Mouse (Mus musculus) intestine, embryonic 14.5 days (tissue): Measurements from ENCODE around the gene Smok2b. TPM values are rescaled to one million over a fixed set of nuclear protein-coding genes. Genes with fewer than 3 reads are reported as not detected.
A peak's percentile ranks its signal among the peaks of the same experiment; 100 is the strongest.
"Not testable (repeated sequence)": the region's sequence is repeated elsewhere in the genome, so short reads cannot be mapped to it uniquely, and the experiment has no call there.

Experiments
- ATAC-seq: fragments of 200-750 bp; cut with Nextera tagmentation; replicated peaks from 2 replicates; pipeline ENCODE4 v1.8.0; 2017; ENCODE audit warnings: low read depth, moderate number of reproducible peaks, moderate TSS enrichment, moderate library complexity; ENCODE audit not compliant: low FRiP score, low TSS enrichment
- DNase-seq: peaks from one replicate; pipeline ENCODE4 v3.0.0-alpha.2; 2018; ENCODE audit warnings: low spot score
- H3K27ac ChIP-seq: fragments of 300-500 bp; sonication (generic); 2 replicates; pipeline ENCODE4 v1.5.1; 2014; ENCODE audit warnings: low read depth, mild to moderate bottlenecking, control low read depth
- H3K27me3 ChIP-seq: fragments of 300-500 bp; sonication (generic); replicated peaks from 2 replicates; pipeline ENCODE4 v1.6.1; 2014; ENCODE audit warnings: low read length, control low read depth; ENCODE audit not compliant: control insufficient read depth, insufficient read depth
- H3K36me3 ChIP-seq: fragments of 300-500 bp; sonication (generic); 2 replicates; pipeline ENCODE4 v1.6.1; 2014; ENCODE audit warnings: low read length, control low read depth; ENCODE audit not compliant: control insufficient read depth, insufficient read depth
- H3K4me1 ChIP-seq: fragments of 300-500 bp; sonication (generic); replicated peaks from 2 replicates; pipeline ENCODE4 v1.6.1; 2014; ENCODE audit warnings: low read length, control low read depth, mixed read lengths; ENCODE audit not compliant: control insufficient read depth, insufficient read depth
- H3K4me2 ChIP-seq: fragments of 300-500 bp; sonication (generic); 2 replicates; pipeline ENCODE4 v1.6.1; 2014; ENCODE audit warnings: low read length
- H3K4me3 ChIP-seq: fragments of 300-500 bp; sonication (generic); 2 replicates; pipeline ENCODE4 v1.5.1; 2014; ENCODE audit warnings: low read depth, low read length, control low read depth, mixed read lengths
- H3K9ac ChIP-seq: fragments of 300-500 bp; sonication (generic); 2 replicates; pipeline ENCODE4 v1.6.1; 2014; ENCODE audit warnings: mild to moderate bottlenecking, low read length
- H3K9me3 ChIP-seq: fragments of 300-500 bp; sonication (generic); 2 replicates; pipeline ENCODE4 v1.6.1; 2016; ENCODE audit warnings: low read length, control low read depth; ENCODE audit not compliant: control insufficient read depth
- WGBS: fragments of 180-500 bp; shearing (Covaris S2); extraction: QIAGEN DNeasy Blood & Tissue Kit; methylation state at CpG from one replicate; pipeline ENCODE4 v1.1.7; 2014; 5-methylcytosine and 5-hydroxymethylcytosine counted together
- polyA plus RNA-seq: library from polyadenylated mRNA; unstranded; fragments of >200 nt; fragmentation: Nextera tagmentation; extraction: Ambion mirVana; gene quantifications from 2 replicates; pipeline ENCODE4 v1.2.1, GENCODE M21; 2014

The Smok2b gene
- polyA plus RNA-seq, 1 experiment from 2014 or later: not detected

DNA sequence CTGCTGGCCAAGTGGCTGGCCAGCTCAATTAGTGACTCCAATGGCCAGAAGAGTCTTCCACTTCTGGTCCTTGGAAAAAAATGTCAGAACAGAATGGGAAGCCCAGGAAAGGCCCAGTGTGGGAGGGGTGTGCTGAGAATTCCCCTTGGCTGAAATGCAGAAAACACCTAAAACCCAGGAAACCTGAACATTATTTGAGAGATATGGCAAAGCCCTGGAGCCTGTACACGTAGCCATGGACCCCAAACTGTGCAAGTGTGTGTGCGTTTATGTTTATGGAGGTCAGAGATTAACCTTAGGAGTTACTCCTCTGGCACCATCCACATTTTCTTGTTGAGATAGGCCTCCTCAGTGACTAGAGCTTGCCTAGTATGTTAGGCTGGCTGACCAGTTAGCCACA, 31.2 kb upstream of the Smok2b start:
- H3K9me3 ChIP-seq: peaks cover 15% of the 10 kb centered on the region
- H3K4me1 ChIP-seq, H3K4me3 ChIP-seq, H3K36me3 ChIP-seq, H3K27ac ChIP-seq, DNase-seq, H3K9ac ChIP-seq, ATAC-seq, H3K4me2 ChIP-seq, H3K27me3 ChIP-seq: not testable (repeated sequence)
- 82% methylated on average over 2 of the region's 2 CpGs for WGBS

DNA sequence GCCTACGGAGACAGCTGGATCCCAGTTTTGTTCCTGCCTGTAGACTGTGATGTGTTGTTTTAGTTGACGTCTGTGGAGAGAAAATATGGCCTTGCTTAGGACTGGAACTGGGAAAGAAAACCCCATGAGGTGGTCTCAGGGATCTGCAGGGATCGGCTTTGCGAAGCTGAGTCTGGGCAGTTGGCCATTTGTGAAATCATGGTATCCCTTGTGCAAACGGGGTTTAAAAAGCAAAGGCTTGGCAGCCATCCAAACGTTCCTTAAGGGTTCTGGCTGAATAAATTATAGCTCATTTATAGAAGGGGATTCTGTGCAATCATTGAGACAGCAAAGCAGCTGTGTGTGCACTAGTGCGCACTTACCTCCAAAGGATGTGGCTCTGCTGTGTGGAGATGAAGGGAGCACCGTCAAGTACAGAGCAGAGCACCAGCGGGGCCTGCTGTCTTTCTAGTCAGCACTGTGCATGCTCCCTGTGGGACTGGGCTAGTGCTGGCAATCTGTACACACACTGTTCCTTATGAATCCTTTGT, 30.1 kb upstream of the Smok2b start:
- peaks cover 15% of the 10 kb centered on the region for H3K9me3 ChIP-seq
- not testable (repeated sequence) for H3K4me3 ChIP-seq, H3K9ac ChIP-seq, H3K4me2 ChIP-seq, H3K27ac ChIP-seq, H3K27me3 ChIP-seq, H3K36me3 ChIP-seq, DNase-seq, H3K4me1 ChIP-seq
- 71% methylated on average over 8 of the region's 9 CpGs for WGBS
- ATAC-seq: peak; percentile 21; the same call in 1 of the 2 replicates

DNA sequence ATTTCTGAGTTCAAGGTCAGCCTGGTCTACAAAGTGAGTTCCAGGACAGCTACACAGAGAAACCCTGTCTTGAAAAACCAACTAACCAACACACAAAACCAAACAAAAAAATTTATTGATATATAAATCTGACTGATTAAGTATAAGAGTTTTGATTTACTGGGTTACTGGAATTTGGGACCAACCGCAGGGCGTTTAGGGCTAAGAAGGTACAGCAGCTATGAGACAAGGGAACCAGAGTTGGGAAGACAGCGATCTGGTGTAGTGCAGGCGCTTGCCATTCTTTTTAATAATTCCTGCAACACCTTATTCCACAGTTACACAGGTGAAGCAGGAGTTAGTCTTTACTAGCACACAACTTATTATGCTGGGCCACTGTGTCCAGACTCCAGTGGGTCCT, 28.5 kb upstream of the Smok2b start:
- H3K4me1 ChIP-seq, H3K9me3 ChIP-seq, H3K27me3 ChIP-seq, H3K36me3 ChIP-seq, H3K27ac ChIP-seq, H3K4me3 ChIP-seq, ATAC-seq, H3K9ac ChIP-seq, H3K4me2 ChIP-seq: not testable (repeated sequence)
- 86% methylated on average over 4 of the region's 4 CpGs for WGBS
- peak; percentile 38 for DNase-seq

DNA sequence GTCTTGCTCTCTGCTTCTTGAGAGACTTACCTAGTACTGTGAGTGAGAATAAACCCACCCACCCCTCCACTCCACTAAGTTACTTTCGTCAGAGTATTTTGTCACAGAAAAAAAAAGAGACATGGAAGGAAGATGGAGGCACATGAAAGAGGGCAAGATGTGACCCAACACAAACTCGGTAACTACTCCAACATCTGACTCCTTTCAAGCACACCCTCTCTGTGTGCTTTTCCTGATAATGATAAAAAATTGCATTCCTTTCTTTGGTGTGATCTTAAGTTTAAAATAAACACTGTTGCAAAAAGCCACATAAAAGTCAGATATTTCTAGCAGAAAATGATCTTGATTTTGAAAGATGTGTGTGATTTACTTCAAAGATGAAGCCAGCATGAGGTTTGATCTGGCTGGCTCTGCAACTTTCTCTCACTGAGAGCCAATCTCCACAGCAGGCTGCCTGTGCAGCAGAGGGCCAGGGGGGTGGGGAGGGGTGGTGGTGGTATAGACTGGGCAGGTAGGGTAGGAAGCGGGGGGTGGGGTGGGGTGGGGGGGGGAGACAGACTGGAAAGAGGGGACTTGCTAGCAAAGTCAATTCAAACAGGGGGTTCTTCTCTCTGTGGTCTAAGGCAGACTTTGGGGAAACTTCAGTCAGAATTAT, 27.5 kb upstream of the Smok2b start:
- not testable (repeated sequence) for H3K4me2 ChIP-seq, ATAC-seq, H3K27ac ChIP-seq, H3K27me3 ChIP-seq, DNase-seq, H3K36me3 ChIP-seq, H3K4me1 ChIP-seq, H3K4me3 ChIP-seq, H3K9ac ChIP-seq
- 70% methylated on average over 2 of the region's 3 CpGs for WGBS
- H3K9me3 ChIP-seq: peaks cover 16% of the 10 kb centered on the region

DNA sequence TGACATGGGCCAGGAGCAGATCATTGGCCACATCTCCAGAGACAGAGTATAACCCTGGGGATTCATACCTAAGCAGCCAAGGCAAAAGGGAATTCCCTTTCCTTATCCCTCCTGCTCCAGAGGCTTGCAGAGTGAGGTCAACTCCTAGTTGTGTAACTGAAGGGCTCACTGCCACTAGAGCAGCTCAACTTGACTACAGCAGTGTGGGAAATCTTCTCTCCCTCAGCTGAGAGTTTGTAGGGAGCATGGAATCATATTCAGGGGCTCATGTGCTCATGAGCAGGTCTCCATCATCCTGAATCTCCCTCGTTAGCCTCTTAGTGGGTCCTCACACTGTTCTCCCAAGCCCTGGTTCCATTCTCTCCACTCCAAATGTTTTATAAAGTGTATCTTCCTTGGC, 24.8 kb upstream of the Smok2b start:
- DNase-seq, H3K27me3 ChIP-seq, H3K4me1 ChIP-seq, H3K36me3 ChIP-seq, H3K4me2 ChIP-seq, H3K9ac ChIP-seq, ATAC-seq, H3K4me3 ChIP-seq, H3K27ac ChIP-seq: not testable (repeated sequence)
- H3K9me3 ChIP-seq: peaks cover 22% of the 10 kb centered on the region
- 81% methylated on average over 1 of the region's 1 CpGs for WGBS

DNA sequence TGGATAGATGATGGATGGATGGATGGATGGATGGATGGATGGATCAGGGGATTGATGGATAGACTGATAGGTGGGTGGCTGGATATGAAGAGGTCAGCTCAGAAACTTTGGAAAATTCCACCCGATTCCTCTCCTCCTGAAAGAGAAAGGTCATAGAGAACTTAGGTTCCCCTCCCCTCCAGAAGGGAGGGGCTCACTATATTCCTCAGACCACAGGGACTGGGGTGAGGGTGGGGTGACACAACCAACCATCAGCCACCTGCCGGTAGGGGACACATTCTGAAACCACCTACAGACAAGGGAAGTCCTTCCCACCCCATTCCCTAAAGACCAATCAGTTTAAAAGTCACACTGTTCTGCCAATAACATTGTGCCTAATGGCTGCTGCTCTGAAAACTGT, 23.6 kb upstream of the Smok2b start:
- peaks cover 20% of the 10 kb centered on the region for H3K9me3 ChIP-seq
- DNase-seq (no peak), ATAC-seq (peak; percentile 29; the same call in 1 of the 2 replicates)
- H3K4me1 ChIP-seq: no peaks in the 10 kb centered on the region
- no peak overlapping the region for H3K4me3 ChIP-seq
- H3K36me3 ChIP-seq: no peaks in the 10 kb centered on the region
- 86% methylated on average over 2 of the region's 2 CpGs for WGBS
- no peak overlapping the region for H3K4me2 ChIP-seq
- H3K9ac ChIP-seq: no peak overlapping the region
- no peak overlapping the region for H3K27ac ChIP-seq
- no peaks in the 10 kb centered on the region for H3K27me3 ChIP-seq

DNA sequence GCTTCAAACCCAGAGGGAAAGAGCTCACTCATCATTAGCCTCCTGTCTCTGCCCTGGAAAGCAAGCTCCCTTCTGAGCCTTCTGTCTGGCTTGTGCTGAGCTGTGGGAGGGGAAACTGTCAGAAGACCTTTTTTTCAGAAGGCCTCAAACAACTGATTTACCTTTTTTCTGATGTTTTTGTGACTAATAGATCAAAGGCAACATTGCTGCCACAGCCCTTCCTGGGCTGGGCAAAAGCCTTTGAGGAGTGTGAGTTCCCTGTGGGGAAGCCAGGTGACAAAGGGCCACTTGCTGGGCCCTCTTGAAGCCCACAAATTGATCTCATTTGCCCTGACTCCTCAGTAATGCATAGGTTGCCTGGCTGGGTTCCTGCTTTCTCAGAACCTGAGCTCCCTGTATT, 21.6 kb upstream of the Smok2b start:
- not testable (repeated sequence) for H3K27ac ChIP-seq, H3K27me3 ChIP-seq, H3K4me2 ChIP-seq, ATAC-seq, H3K9ac ChIP-seq, H3K36me3 ChIP-seq, H3K4me3 ChIP-seq, DNase-seq, H3K4me1 ChIP-seq
- H3K9me3 ChIP-seq: peaks cover 37% of the 10 kb centered on the region

DNA sequence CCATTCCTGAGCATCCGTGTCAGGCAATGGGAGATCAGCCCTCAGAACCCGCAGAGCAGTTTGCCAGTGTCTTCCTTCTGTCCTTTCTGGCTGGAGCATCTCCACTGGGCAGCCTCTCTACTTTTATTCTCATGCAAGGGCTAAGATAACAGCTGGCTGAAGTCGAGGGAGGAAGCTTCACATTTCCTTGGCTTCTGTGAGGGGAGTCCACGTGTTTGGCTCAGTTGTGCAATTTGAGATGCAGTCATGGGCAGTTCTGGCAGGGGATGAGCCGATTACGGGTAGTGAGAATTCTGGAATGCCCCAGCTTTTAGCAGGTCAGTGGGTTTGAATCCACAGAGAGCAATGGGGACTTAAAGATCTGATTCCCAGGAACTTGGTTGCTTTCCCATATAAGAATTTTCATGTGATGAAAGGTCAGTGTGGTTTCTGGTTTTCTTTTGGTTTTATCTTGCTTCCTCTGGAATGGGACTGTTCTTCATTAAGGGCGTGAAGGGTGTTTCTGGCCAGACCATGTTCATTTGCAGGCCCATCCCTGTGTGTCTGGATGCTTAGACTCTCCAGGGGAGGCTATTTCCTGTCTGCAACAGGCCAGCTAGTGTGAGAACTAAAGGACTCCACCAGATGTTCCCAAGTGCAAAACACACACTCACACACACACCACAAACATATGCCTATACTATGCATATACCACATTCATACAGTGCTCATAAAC, 17.8 kb upstream of the Smok2b start:
- peaks cover 59% of the 10 kb centered on the region for H3K9me3 ChIP-seq
- no peak for DNase-seq
- whole genome bisulfite sequencing: 75% methylated on average over 7 of the region's 7 CpGs

More for the DNA sequence above, 17.8 kb upstream of the Smok2b start:
- Histone ChIP-seq H3K4me1 (no peaks in the 10 kb centered on the region), H3K4me3 (no peak overlapping the region), H3K27me3 (no peaks in the 10 kb centered on the region), H3K9ac (no peak overlapping the region), H3K4me2 (no peak overlapping the region), H3K36me3 (no peaks in the 10 kb centered on the region), H3K27ac (no peak overlapping the region)
- ATAC-seq: no peak; the same call in 1 of the 2 replicates
